Mouse (Mus musculus) limb, embryonic 12.5 days (tissue): Measurements from ENCODE around the gene Nckap5. TPM values are rescaled to one million over a fixed set of nuclear protein-coding genes. Genes with fewer than 3 reads are reported as not detected.

Source experiments
- ATAC-seq: fragments of 200-750 bp; cut with Nextera tagmentation; 2 replicates; pipeline ENCODE4 v1.8.0; 2017; ENCODE audit warnings: low read depth, moderate TSS enrichment; ENCODE audit not compliant: insufficient number of reproducible peaks, insufficient read depth, low FRiP score, low TSS enrichment
- H3K27ac ChIP-seq: fragments of 300-500 bp; sonication (generic); 2 replicates; pipeline ENCODE4 v1.5.1; 2016; ENCODE audit warnings: mild to moderate bottlenecking, moderate library complexity
- H3K27me3 ChIP-seq: fragments of 300-500 bp; sonication (generic); 2 replicates; pipeline ENCODE4 v1.6.1; 2016; ENCODE audit warnings: mild to moderate bottlenecking, moderate library complexity
- H3K36me3 ChIP-seq: fragments of 300-500 bp; sonication (generic); 2 replicates; pipeline ENCODE4 v1.6.1; 2016; ENCODE audit warnings: mild to moderate bottlenecking, moderate library complexity
- H3K4me1 ChIP-seq: fragments of 300-500 bp; sonication (generic); replicated peaks from 2 replicates; pipeline ENCODE4 v1.6.1; 2016
- H3K4me2 ChIP-seq: fragments of 300-500 bp; sonication (generic); 2 replicates; pipeline ENCODE4 v1.6.1; 2016; ENCODE audit warnings: mild to moderate bottlenecking, moderate library complexity
- H3K4me3 ChIP-seq: fragments of 300-500 bp; sonication (generic); replicated peaks from 2 replicates; pipeline ENCODE4 v1.5.1; 2016; ENCODE audit warnings: mild to moderate bottlenecking
- H3K9ac ChIP-seq: fragments of 300-500 bp; sonication (generic); replicated peaks from 2 replicates; pipeline ENCODE4 v1.6.1; 2016; ENCODE audit warnings: mild to moderate bottlenecking, moderate library complexity
- H3K9me3 ChIP-seq: fragments of 300-500 bp; sonication (generic); 2 replicates; pipeline ENCODE4 v1.6.1; 2016; ENCODE audit warnings: mild to moderate bottlenecking, moderate library complexity
- WGBS: fragments of 180-500 bp; shearing (Covaris S2); methylation state at CpG from one replicate; pipeline ENCODE4 v1.1.7; 2016; 5-methylcytosine and 5-hydroxymethylcytosine counted together
- polyA plus RNA-seq: library from polyadenylated mRNA; unstranded; fragments of >200 nt; fragmentation: Nextera tagmentation; extraction: Ambion mirVana; gene quantifications from 2 replicates; pipeline ENCODE4 v1.2.1, GENCODE M21; 2016

Gene Nckap5
- polyA plus RNA-seq, 1 experiment from 2014 or later = 7.7 TPM

- ATAC-seq = no peak
- Histone ChIP-seq H3K9ac (no peak overlapping the region), H3K4me2 (no peak overlapping the region), H3K27ac (no peak overlapping the region), H3K4me3 (no peak overlapping the region), H3K4me1 (peaks cover 7% of the 10 kb centered on the region; the same call in 1 of the 2 replicates), H3K36me3 (no peaks in the 10 kb centered on the region), H3K9me3 (no peaks in the 10 kb centered on the region), H3K27me3 (no peaks in the 10 kb centered on the region)
- 71% methylated on average over 7 of the region's 7 CpGs for WGBS
These were observed 237.4 kb downstream of the Nckap5 start for GRCm38 (mm10) chr1:126593044-126593805.

- H3K36me3 ChIP-seq = no peaks in the 10 kb centered on the region
- H3K27me3 ChIP-seq = no peaks in the 10 kb centered on the region
- 87% methylated on average over 3 of the region's 3 CpGs for WGBS
- no peak for ATAC-seq
- H3K9me3 ChIP-seq = no peaks in the 10 kb centered on the region
- H3K4me2 ChIP-seq = no peak overlapping the region
- H3K4me3 ChIP-seq = no peak overlapping the region
- peaks cover 7% of the 10 kb centered on the region; the same call in 1 of the 2 replicates for H3K4me1 ChIP-seq
- H3K27ac ChIP-seq = no peak overlapping the region
- H3K9ac ChIP-seq = no peak overlapping the region
These were observed 239.7 kb downstream of the Nckap5 start for GRCm38 (mm10) chr1:126590911-126591310.

- Histone ChIP-seq H3K36me3 (no peaks in the 10 kb centered on the region), H3K27ac (no peak overlapping the region)
- ATAC-seq = no peak
These were observed 252.4 kb downstream of the Nckap5 start for GRCm38 (mm10) chr1:126578163-126578562.

GRCm38 (mm10) chr1:126574295-126574694 lies 256.3 kb downstream of the Nckap5 start:
- Histone ChIP-seq H3K4me2 (no peak overlapping the region), H3K4me1 (no peaks in the 10 kb centered on the region), H3K27ac (no peak overlapping the region), H3K9me3 (no peaks in the 10 kb centered on the region), H3K27me3 (no peaks in the 10 kb centered on the region), H3K36me3 (no peaks in the 10 kb centered on the region), H3K4me3 (no peak overlapping the region), H3K9ac (no peak overlapping the region)
- no peak for ATAC-seq
- 87% methylated on average over 9 of the region's 9 CpGs for WGBS

More at GRCm38 (mm10) chr1:126578163-126578562, 252.4 kb downstream of the Nckap5 start:
- Histone ChIP-seq H3K4me3 (no peak overlapping the region), H3K4me2 (no peak overlapping the region), H3K4me1 (no peaks in the 10 kb centered on the region), H3K9ac (no peak overlapping the region), H3K9me3 (no peaks in the 10 kb centered on the region), H3K27me3 (no peaks in the 10 kb centered on the region)

GRCm38 (mm10) chr1:126573714-126574113 lies 256.9 kb downstream of the Nckap5 start:
- ATAC-seq = no peak
- no peak overlapping the region for H3K4me2 ChIP-seq
- no peak overlapping the region for H3K4me3 ChIP-seq
- 78% methylated on average over 3 of the region's 3 CpGs for WGBS
- H3K27me3 ChIP-seq = no peaks in the 10 kb centered on the region
- no peak overlapping the region for H3K9ac ChIP-seq
- no peak overlapping the region for H3K27ac ChIP-seq
- H3K9me3 ChIP-seq = no peaks in the 10 kb centered on the region
- H3K4me1 ChIP-seq = no peaks in the 10 kb centered on the region
- H3K36me3 ChIP-seq = no peaks in the 10 kb centered on the region

GRCm38 (mm10) chr1:126573097-126573496 lies 257.5 kb downstream of the Nckap5 start:
- Histone ChIP-seq H3K36me3 (no peaks in the 10 kb centered on the region), H3K4me2 (no peak overlapping the region), H3K4me1 (no peaks in the 10 kb centered on the region), H3K9me3 (no peaks in the 10 kb centered on the region), H3K4me3 (no peak overlapping the region), H3K9ac (no peak overlapping the region), H3K27ac (no peak overlapping the region), H3K27me3 (no peaks in the 10 kb centered on the region)
- WGBS = 77% methylated on average over 2 of the region's 2 CpGs
- no peak for ATAC-seq

- ATAC-seq = no peak
- no peaks in the 10 kb centered on the region for H3K9me3 ChIP-seq
- H3K4me3 ChIP-seq = no peak overlapping the region
- no peaks in the 10 kb centered on the region for H3K4me1 ChIP-seq
- H3K9ac ChIP-seq = no peak overlapping the region
- 88% methylated on average over 6 of the region's 6 CpGs for WGBS
- H3K36me3 ChIP-seq = no peaks in the 10 kb centered on the region
- H3K4me2 ChIP-seq = no peak overlapping the region
- no peak overlapping the region for H3K27ac ChIP-seq
- H3K27me3 ChIP-seq = no peaks in the 10 kb centered on the region
These were observed 260.9 kb downstream of the Nckap5 start for GRCm38 (mm10) chr1:126569611-126570238.

- Histone ChIP-seq H3K36me3 (no peaks in the 10 kb centered on the region), H3K4me3 (no peak overlapping the region)
- ATAC-seq = no peak
These were observed 261.9 kb downstream of the Nckap5 start for GRCm38 (mm10) chr1:126568520-126569197.

GRCm38 (mm10) chr1:126565151-126565725 lies 265.4 kb downstream of the Nckap5 start:
- no peak for ATAC-seq
- Histone ChIP-seq H3K9ac (no peak overlapping the region), H3K27ac (no peak overlapping the region), H3K27me3 (no peaks in the 10 kb centered on the region), H3K4me1 (peaks cover 10% of the 10 kb centered on the region), H3K9me3 (no peaks in the 10 kb centered on the region), H3K36me3 (no peaks in the 10 kb centered on the region), H3K4me2 (no peak overlapping the region), H3K4me3 (no peak overlapping the region)
- 67% methylated on average over 3 of the region's 3 CpGs for WGBS

More at GRCm38 (mm10) chr1:126568520-126569197, 261.9 kb downstream of the Nckap5 start:
- H3K4me2 ChIP-seq = no peak overlapping the region
- no peaks in the 10 kb centered on the region for H3K4me1 ChIP-seq
- no peaks in the 10 kb centered on the region for H3K9me3 ChIP-seq
- H3K27ac ChIP-seq = no peak overlapping the region
- no peak overlapping the region for H3K9ac ChIP-seq
- no peaks in the 10 kb centered on the region for H3K27me3 ChIP-seq
- 91% methylated on average over 8 of the region's 8 CpGs for WGBS

- Histone ChIP-seq H3K9ac (no peak overlapping the region), H3K27ac (0 out of 2 replicates have a peak overlapping the region, but pooled peaks have one; percentile 45), H3K4me2 (no peak overlapping the region), H3K4me3 (no peak overlapping the region), H3K27me3 (no peaks in the 10 kb centered on the region), H3K9me3 (no peaks in the 10 kb centered on the region), H3K36me3 (no peaks in the 10 kb centered on the region), H3K4me1 (peaks cover 10% of the 10 kb centered on the region)
- peak; percentile 66; the same call in 1 of the 2 replicates for ATAC-seq
- WGBS = 42% methylated on average over 7 of the region's 7 CpGs
These were observed 269.7 kb downstream of the Nckap5 start for GRCm38 (mm10) chr1:126560931-126561330.

GRCm38 (mm10) chr1:126557791-126558294 lies 272.8 kb downstream of the Nckap5 start:
- WGBS = 90% methylated on average over 12 of the region's 12 CpGs
- Histone ChIP-seq H3K27me3 (no peaks in the 10 kb centered on the region), H3K9me3 (no peaks in the 10 kb centered on the region), H3K4me3 (no peak overlapping the region), H3K9ac (no peak overlapping the region), H3K36me3 (no peaks in the 10 kb centered on the region), H3K4me1 (peaks cover 10% of the 10 kb centered on the region), H3K4me2 (no peak overlapping the region), H3K27ac (no peak overlapping the region)
- no peak for ATAC-seq
